Mouse (Mus musculus): ENCODE data around the gene Higd1b.

Higd1b gene

GRCm38 (mm10) chr11:102838126-102838525, 2.5 kb downstream of the Higd1b start:
- no peak for DNase-seq (ENCODE audit: low read depth, low spot score)

- no peak for DNase-seq (ENCODE audit: low read depth, low spot score)
These were observed 3.0 kb downstream of the Higd1b start for GRCm38 (mm10) chr11:102838616-102839150.

- no peak for DNase-seq (ENCODE audit: low read depth, low spot score)
These were observed 10.3 kb downstream of the Higd1b start for GRCm38 (mm10) chr11:102845926-102846325.

- DNase-seq (ENCODE audit: low read depth, low spot score) = peak; percentile 73
These were observed 16.2 kb downstream of the Higd1b start for GRCm38 (mm10) chr11:102851883-102852282.

GRCm38 (mm10) chr11:102853760-102854159, 18.1 kb downstream of the Higd1b start:
- peak; percentile 25 for DNase-seq (ENCODE audit: low read depth, low spot score)

- DNase-seq (ENCODE audit: low read depth, low spot score) = no peak
These were observed 20.3 kb downstream of the Higd1b start for GRCm38 (mm10) chr11:102855941-102856340.

GRCm38 (mm10) chr11:102858951-102859350, 23.3 kb downstream of the Higd1b start:
- no peak for DNase-seq (ENCODE audit: low read depth, low spot score)

GRCm38 (mm10) chr11:102859933-102860332, 24.3 kb downstream of the Higd1b start:
- DNase-seq (ENCODE audit: low read depth, low spot score) = peak; percentile 88

- peak; percentile 86 for DNase-seq (ENCODE audit: low read depth, low spot score)
These were observed 28.6 kb downstream of the Higd1b start for GRCm38 (mm10) chr11:102864272-102864671.

GRCm38 (mm10) chr11:102874801-102875334, 39.2 kb downstream of the Higd1b start:
- DNase-seq (ENCODE audit: low read depth, low spot score) = peak; percentile 94

GRCm38 (mm10) chr11:102879558-102879957, 43.9 kb downstream of the Higd1b start:
- DNase-seq (ENCODE audit: low read depth, low spot score) = no peak

GRCm38 (mm10) chr11:102880585-102881313, 45.1 kb downstream of the Higd1b start, which contains the start of the genes Eftud2 and Ccdc103:
Eftud2 (minus strand) TSS chr11:102880985.
Ccdc103 (plus strand) TSS chr11:102881204.
- peak; percentile 96 for DNase-seq (ENCODE audit: low read depth, low spot score)

- peak; percentile 41 for DNase-seq (ENCODE audit: low read depth, low spot score)
These were observed 45.9 kb downstream of the Higd1b start for GRCm38 (mm10) chr11:102881314-102882198.

GRCm38 (mm10) chr11:102884616-102885219, 49.1 kb downstream of the Higd1b start, which contains the start of gene Fam187a:
Fam187a (plus strand) TSS chr11:102885169.
- DNase-seq (ENCODE audit: low read depth, low spot score) = peak; percentile 53

- DNase-seq (ENCODE audit: low read depth, low spot score) = no peak
These were observed 51.8 kb downstream of the Higd1b start for GRCm38 (mm10) chr11:102887433-102887832.

Data from brain, adult 2 months (tissue).